Mouse (Mus musculus) brain, adult 2 months (tissue): Measurements from ENCODE around the gene Gstm5.
A peak's percentile ranks its signal among the peaks of the same experiment; 100 is the strongest.

Source experiments
- DNase-seq: peaks from one replicate; pipeline ENCODE4 v3.0.0; 2011; ENCODE audit warnings: low read depth, low spot score

Gene Gstm5

DNA sequence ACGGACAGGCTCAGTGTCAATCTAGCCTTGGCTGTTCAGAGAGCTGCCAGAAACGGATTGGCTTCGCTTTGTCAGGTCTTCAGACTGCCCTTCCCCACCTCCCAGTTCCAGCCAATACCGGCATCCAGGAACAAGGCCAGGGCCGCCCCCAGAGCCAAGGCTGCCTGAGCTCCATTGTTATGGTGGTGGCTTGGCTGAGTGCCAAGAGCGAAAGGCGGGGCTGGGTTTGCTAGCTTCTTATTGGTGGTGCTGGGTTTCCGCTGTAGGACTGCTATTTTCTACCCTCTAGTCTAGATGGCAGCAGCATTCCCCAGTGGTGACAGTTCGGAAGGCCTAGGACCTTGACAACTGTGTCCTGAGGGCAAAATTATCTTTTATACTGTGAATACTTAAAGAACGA lies 36.0 kb downstream of the Gstm5 start, which contains the start of gene Gstm7:
Gene Gstm7 (minus strand): TSS at position 148 of the 400 bp plus-strand sequence.
- peak; percentile 97 for DNase-seq

- DNase-seq, result no peak
Measured at GRCm38 (mm10) chr3:107932128-107932527, 36.5 kb downstream of the Gstm5 start.

GRCm38 (mm10) chr3:107935268-107935667 lies 39.6 kb downstream of the Gstm5 start:
- peak; percentile 66 for DNase-seq

DNA sequence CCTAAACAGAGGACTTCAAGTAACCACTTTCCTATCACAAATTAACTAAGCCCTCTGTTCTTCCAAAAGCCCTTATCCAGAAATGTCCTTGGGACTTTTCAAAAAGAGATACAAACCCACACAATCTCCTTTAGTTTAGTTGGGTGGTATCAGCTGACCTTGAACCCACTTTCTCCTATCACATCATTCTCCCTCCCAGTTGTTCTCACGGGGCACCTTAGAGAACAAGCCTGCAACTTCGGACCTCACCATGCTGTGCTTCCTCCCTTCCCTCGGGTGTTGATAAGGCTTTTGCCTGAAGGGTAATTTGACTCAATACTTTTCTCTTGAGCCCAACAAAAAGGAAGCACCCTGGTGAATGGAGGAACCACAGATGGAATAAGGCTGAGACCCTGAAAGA lies 40.3 kb downstream of the Gstm5 start:
- no peak for DNase-seq

DNA sequence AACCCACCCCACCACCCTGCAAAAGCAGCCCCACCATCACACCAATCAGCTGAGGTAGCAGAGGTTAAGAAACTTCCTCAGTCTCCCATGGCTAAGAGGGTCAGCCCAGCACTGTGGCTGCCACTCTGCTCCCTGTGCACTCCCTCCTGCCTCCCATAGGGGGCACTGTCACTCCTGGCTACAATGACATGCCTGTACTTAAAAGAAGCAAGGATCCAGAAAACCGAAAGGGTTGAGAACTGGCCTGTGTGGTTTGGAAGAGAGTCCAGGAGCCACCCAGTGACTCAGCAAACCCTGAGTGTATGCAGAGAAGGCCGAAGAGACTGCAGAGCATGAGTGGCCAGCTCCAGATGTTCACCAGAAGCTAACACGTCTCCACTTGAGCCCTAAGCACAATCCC lies 43.8 kb downstream of the Gstm5 start:
- peak; percentile 64 for DNase-seq

GRCm38 (mm10) chr3:107939830-107940229 lies 44.2 kb downstream of the Gstm5 start:
- DNase-seq, result peak; percentile 81

DNA sequence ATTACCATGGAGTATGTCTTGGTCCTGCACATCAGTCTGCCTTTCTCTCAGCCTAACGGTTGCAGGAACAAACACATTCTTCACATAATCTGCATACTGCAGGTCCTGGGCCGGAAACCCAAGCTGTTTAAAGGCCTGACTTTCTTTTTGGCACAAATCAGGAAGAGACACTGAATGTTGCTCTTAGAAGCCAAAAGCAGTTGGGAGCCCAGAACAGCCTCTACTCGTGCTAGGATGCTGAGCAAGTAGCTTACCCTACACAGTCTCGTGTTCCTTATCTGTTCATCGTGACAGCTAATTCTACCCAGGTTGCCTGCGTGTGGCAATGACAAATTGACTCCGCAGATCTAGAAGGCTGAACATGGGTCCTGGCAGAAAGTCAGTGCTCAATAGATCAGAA lies 44.9 kb downstream of the Gstm5 start:
- peak; percentile 42 for DNase-seq

DNA sequence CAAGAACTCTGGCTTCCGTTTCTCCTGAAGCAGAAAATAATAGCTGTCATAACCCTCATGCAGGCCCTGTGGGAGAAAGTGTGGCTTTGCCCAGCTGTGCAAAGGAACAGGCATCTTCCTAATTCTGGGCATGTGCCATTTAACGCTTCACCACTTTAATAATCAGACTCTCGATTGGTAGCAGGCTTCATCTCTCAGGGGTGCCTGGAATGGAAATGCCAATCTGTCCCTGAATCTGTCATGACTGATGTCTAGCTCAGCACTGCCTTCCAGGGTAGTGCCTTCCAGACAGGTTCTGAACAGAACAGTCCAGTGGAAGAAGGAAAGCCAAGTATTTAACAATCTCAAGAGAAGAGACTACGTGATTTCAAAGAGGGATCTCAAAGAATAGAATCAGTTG lies 45.6 kb downstream of the Gstm5 start:
- peak; percentile 40 for DNase-seq

DNA sequence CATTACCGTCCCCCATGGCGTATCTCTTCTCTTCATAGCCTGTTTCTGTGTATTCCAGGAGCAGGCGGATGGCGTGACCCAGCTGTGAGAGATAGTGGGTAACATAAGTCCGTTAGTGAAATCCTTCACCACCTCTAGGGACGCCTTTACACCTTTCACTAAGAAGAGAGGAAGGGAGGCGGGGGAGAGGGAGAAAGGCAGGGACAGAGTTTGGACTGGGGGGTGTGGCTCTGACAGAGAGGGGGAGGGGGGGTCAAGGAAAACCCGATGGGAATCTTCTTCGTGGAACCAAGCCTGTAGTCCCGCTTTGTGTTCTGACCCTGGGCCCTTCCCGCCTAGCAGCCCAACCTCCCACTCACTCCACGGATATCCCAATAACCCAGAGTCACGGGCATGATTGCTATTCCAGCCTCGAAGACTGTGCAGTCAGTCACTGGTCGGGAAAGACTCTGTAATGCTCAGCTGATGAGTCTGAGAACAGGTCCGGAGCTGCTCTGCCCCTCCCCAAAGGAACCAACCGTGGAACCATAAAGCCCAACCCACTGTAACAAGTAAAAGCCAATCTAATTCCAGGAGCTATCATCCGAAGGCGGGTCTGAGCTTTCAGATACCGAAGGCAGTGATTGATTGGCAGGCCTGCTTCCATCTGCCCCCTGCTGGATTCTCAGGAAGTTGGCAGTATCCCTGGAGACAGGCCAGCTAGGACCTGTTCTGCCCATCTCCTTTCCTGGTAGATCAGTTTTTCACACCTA lies 47.8 kb downstream of the Gstm5 start, which contains the start of gene Gstm6:
Gene Gstm6 (minus strand): TSS at position 511 of the 752 bp plus-strand sequence.
- DNase-seq, result peak; percentile 85

- no peak for DNase-seq
Measured at GRCm38 (mm10) chr3:107945729-107946128, 50.1 kb downstream of the Gstm5 start.
